ENCODE assay signal across 8 mouse cellular contexts in the genomic region with DNA sequence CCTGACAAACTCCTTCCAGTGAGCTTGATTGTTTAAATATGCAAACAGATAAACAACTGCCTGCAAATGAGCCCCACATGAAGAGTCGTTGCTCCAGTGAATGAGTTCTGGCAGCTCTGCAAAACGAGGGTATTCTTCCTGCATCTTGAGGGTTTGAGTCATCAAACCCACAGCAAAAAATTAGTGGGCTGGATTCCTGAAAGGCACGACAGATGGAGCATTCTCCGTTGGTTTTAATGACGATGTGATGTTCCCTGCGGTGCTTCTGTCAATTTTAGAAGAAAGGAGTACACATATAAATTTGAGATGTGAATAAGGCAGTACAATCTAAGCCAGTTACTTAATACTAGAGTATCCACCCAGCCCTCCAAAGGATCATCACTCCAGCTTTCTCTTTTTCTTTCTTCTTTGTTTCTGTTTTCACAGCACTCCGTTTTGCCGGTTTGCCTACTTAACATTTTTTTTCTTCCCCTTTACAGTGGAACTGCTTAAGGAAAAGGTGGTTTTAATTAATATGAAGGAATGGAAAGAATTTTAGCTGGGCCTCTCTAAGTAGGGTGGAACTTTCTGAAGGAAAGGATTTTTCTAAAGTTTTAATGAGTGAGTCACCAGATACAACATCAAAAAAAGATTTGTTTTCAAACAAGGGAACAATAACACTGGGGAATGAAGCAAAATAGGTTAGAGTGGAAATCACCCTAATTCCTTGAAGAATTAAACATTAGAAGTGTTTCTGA. TPM values are rescaled to one million over a fixed set of nuclear protein-coding genes. Genes with fewer than 3 reads are reported as not detected.
A peak's percentile ranks its signal among the peaks of the same experiment; 100 is the strongest.
DNase-seq lines count a peak whose midpoint lies in the region; ATAC-seq and TF ChIP-seq lines count a peak whose summit lies in the region.

No protein-coding gene starts in this region.

- H3K27me3 ChIP-seq in forebrain, embryonic 13.5 days = no peaks in the 10 kb centered on the region
- H3K27me3 ChIP-seq in neural tube, embryonic 13.5 days = no peaks in the 10 kb centered on the region
- H3K27me3 ChIP-seq in stomach, postnatal 0 days (ENCODE audit: control insufficient read depth, insufficient read depth, low read length) = no peaks in the 10 kb centered on the region
- H3K27me3 ChIP-seq in intestine, embryonic 15.5 days (replicated peaks) = no peaks in the 10 kb centered on the region

- TF ChIP-seq EP300 in stomach, postnatal 0 days (optimal IDR thresholded peaks at IDR 0.05) = no peak

- WGBS in forebrain, embryonic 13.5 days = 2% methylated on average over 8 of the region's 8 CpGs
- WGBS in neural tube, embryonic 13.5 days = 7% methylated on average over 8 of the region's 8 CpGs
- 36% methylated on average over 8 of the region's 8 CpGs for WGBS in stomach, postnatal 0 days
- 34% methylated on average over 8 of the region's 8 CpGs for WGBS in intestine, embryonic 15.5 days

- 0 out of 2 replicates have a peak, but pooled peaks cover 8% of the 10 kb centered on the region for H3K9me3 ChIP-seq in forebrain, embryonic 13.5 days (replicated peaks)
- H3K9me3 ChIP-seq in neural tube, embryonic 13.5 days = peaks cover 4% of the 10 kb centered on the region
- no peaks in the 10 kb centered on the region for H3K9me3 ChIP-seq in stomach, postnatal 0 days (ENCODE audit: control insufficient read depth, low read length)
- no peaks in the 10 kb centered on the region for H3K9me3 ChIP-seq in intestine, embryonic 15.5 days

- peaks cover 15% of the 10 kb centered on the region for H3K4me1 ChIP-seq in forebrain, embryonic 13.5 days
- peaks cover 23% of the 10 kb centered on the region for H3K4me1 ChIP-seq in neural tube, embryonic 13.5 days (replicated peaks)
- no peaks in the 10 kb centered on the region for H3K4me1 ChIP-seq in stomach, postnatal 0 days (replicated peaks; ENCODE audit: control insufficient read depth, insufficient read depth)
- H3K4me1 ChIP-seq in intestine, embryonic 15.5 days (replicated peaks) = no peaks in the 10 kb centered on the region

- 0 out of 2 replicates have a peak, but pooled peaks have one; percentile 9 for ATAC-seq in cerebellum, adult (ENCODE audit: insufficient number of reproducible peaks, low FRiP score, low TSS enrichment)
- peak; percentile 20; the same call in 1 of the 2 replicates for ATAC-seq in forebrain, embryonic 13.5 days
- ATAC-seq in neural tube, embryonic 13.5 days (ENCODE audit: low read depth) = no peak
- ATAC-seq in stomach, postnatal 0 days (ENCODE audit: low FRiP score, low TSS enrichment) = no peak
- ATAC-seq in intestine, embryonic 15.5 days = no peak

- no peak overlapping the region for H3K9ac ChIP-seq in forebrain, embryonic 13.5 days
- H3K9ac ChIP-seq in neural tube, embryonic 13.5 days = no peak overlapping the region; the same call in 1 of the 2 replicates
- H3K9ac ChIP-seq in stomach, postnatal 0 days (ENCODE audit: low read length) = no peak overlapping the region
- no peak overlapping the region for H3K9ac ChIP-seq in intestine, embryonic 15.5 days

- peak overlapping the region; percentile 72; the same call in 1 of the 2 replicates for H3K4me2 ChIP-seq in forebrain, embryonic 13.5 days
- H3K4me2 ChIP-seq in neural tube, embryonic 13.5 days = peak overlapping the region; percentile 70
- H3K4me2 ChIP-seq in stomach, postnatal 0 days (replicated peaks; ENCODE audit: low read depth) = no peak overlapping the region
- H3K4me2 ChIP-seq in intestine, embryonic 15.5 days (replicated peaks) = no peak overlapping the region

- H3K27ac ChIP-seq in forebrain, embryonic 13.5 days = peak overlapping the region; percentile 44; the same call in 1 of the 2 replicates
- H3K27ac ChIP-seq in neural tube, embryonic 13.5 days (replicated peaks) = peak overlapping the region; percentile 87
- H3K27ac ChIP-seq in stomach, postnatal 0 days (replicated peaks) = no peak overlapping the region
- no peak overlapping the region for H3K27ac ChIP-seq in intestine, embryonic 15.5 days

- H3K36me3 ChIP-seq in forebrain, embryonic 13.5 days (ENCODE audit: poor library complexity, severe bottlenecking) = no peaks in the 10 kb centered on the region
- H3K36me3 ChIP-seq in neural tube, embryonic 13.5 days = no peaks in the 10 kb centered on the region
- H3K36me3 ChIP-seq in stomach, postnatal 0 days (ENCODE audit: control insufficient read depth, insufficient read depth, low read length) = no peaks in the 10 kb centered on the region
- H3K36me3 ChIP-seq in intestine, embryonic 15.5 days = no peaks in the 10 kb centered on the region

- H3K4me3 ChIP-seq in forebrain, embryonic 13.5 days = no peak overlapping the region
- H3K4me3 ChIP-seq in neural tube, embryonic 13.5 days = no peak overlapping the region
- H3K4me3 ChIP-seq in stomach, postnatal 0 days (ENCODE audit: low read depth, low read length) = no peak overlapping the region
- no peak overlapping the region for H3K4me3 ChIP-seq in intestine, embryonic 15.5 days (replicated peaks)

- peak; percentile 39 for DNase-seq in 3T3-L1 (ENCODE audit: low read depth, low spot score)
- DNase-seq in left cerebral cortex, adult 11 months (ENCODE audit: low spot score) = peak; percentile 58
- DNase-seq in kidney, adult 18-20 months = no peak
- DNase-seq in stomach, postnatal 0 days (ENCODE audit: low spot score) = no peak

- TF ChIP-seq CTCF in stomach, postnatal 0 days (IDR thresholded peaks at IDR 0.05; ENCODE audit: low read depth) = no peak

RNA-seq across cellular contexts. Expression of a gene that starts 1.1 kb away (rescaled TPM):
- 0.31 and 0.33 TPM in 2 replicates for polyA plus RNA-seq in forebrain, embryonic 13.5 days (2015; fragmentation: Nextera tagmentation; extraction: Ambion mirVana)
- 0.54 and 0.99 TPM in 2 replicates for polyA plus RNA-seq in neural tube, embryonic 13.5 days (2015; fragmentation: Nextera tagmentation; extraction: Ambion mirVana)
- polyA plus RNA-seq in stomach, postnatal 0 days (2015; fragmentation: Nextera tagmentation; extraction: Ambion mirVana) = 5.3 and 5.9 TPM in 2 replicates
- polyA plus RNA-seq in intestine, embryonic 15.5 days (2015; fragmentation: Nextera tagmentation; extraction: Ambion mirVana) = 2.7 and 3.4 TPM in 2 replicates

Comparison
In these comparisons a context has a peak if more than half of its experiments do, and no peak if none do; other contexts are left out.
1. DNase-seq: peak in 3T3-L1 (single experiment) and left cerebral cortex, adult 11 months (single experiment); none in kidney, adult 18-20 months (single experiment) and stomach, postnatal 0 days (single experiment).
2. ATAC-seq: peak in cerebellum, adult (single experiment) and forebrain, embryonic 13.5 days (single experiment); none in neural tube, embryonic 13.5 days (single experiment), stomach, postnatal 0 days (single experiment) and intestine, embryonic 15.5 days (single experiment).
3. H3K27ac ChIP-seq: peak in forebrain, embryonic 13.5 days (single experiment) and neural tube, embryonic 13.5 days (single experiment); none in stomach, postnatal 0 days (single experiment) and intestine, embryonic 15.5 days (single experiment).
4. H3K4me2 ChIP-seq: peak in forebrain, embryonic 13.5 days (single experiment) and neural tube, embryonic 13.5 days (single experiment); none in stomach, postnatal 0 days (single experiment) and intestine, embryonic 15.5 days (single experiment).